Mouse (Mus musculus) kidney, postnatal 10 days (tissue): Measurements from ENCODE around the gene Olfr478.
"Not testable (repeated sequence)": the region's sequence is repeated elsewhere in the genome, so short reads cannot be mapped to it uniquely, and the experiment has no call there.

Source experiments
- DNase-seq: peaks from one replicate; pipeline ENCODE4 v3.0.0; 2021; ENCODE audit warnings: mixed read lengths

Gene Olfr478

DNA sequence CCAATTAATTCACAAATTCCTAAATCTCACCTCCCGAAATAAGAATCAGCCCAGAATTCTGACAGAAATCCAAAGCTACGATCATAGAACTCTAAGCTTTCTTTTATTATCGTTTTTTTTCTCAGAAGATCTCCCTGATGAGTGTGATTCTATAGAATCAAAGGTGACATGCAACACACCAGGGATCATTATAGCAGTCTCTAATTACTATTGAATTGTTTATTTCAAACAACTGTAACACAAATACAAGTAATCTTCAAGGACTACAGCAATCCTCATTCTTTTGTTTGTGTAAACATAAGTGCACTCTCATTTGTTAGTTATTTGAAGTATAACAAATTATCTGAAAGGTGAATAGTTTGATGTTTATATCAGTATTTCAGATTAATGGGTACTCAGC, at the start of gene Olfr478:
Olfr478 (minus strand) TSS at position 101 of the 400 bp plus-strand sequence.
- no peak for DNase-seq

DNA sequence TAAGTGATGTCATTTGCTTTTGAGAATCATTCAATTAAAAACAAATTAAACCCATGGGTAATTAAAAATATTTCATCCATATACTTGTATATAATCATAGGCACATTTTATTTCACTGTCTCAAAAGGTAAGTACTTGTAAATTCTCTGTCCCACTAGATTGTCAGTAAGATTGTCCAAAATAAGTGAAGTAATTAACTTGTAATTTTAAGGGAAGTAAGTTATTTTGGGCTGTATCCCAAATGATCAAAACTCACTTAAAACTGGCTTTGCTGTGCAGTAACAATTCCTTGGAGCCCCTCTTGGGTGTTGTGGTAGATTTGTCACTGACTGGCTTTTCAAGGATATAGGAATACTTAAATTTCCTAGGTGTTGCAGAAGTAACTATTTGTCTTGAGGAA, 45.8 kb upstream of the Olfr478 start, which contains the start of gene Olfr481:
Olfr481 (plus strand) TSS at position 301 of the 400 bp plus-strand sequence.
- no peak for DNase-seq

DNA sequence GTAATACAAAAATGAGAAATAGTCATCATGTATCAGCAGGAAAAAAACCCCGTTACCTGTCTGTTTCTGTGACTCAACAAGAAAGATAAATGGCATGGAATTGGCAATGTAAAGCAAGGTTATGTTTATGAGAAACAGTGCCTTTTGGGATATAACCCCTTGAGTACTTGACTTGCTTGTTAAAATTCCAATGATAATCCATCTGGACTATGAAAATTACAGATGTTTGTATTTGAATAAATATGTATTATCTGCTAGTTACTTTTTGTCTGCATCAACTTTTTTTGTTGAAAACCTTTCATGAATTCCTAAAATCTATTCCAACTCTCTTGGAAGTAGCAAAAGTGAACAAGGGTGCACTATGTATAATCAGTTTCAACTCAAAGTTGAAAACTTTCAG, 33.5 kb upstream of the Olfr478 start, which contains the start of gene Olfr480:
Olfr480 (minus strand) TSS at position 101 of the 400 bp plus-strand sequence.
- DNase-seq: no peak

DNA sequence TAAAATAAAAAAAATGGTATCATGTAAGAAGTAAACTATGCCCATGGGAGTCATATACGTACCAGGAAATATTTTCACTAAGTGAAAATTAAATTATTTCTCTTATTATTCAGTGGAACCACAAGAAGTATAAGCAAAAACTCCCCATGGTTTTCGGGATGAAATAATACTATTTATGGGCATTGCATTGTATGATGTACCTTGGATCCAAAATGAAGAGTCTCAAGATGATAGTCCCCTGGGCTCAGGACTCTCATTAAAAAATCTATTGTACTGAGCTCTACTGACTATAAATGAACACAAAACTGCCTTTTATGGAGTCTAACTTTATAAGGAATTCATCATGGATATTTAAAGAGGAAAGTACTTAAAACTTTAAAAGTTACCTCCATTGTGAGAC, 16.6 kb upstream of the Olfr478 start, which contains the start of gene Olfr479:
Olfr479 (plus strand) TSS at position 301 of the 400 bp plus-strand sequence.
- DNase-seq: no peak

DNA sequence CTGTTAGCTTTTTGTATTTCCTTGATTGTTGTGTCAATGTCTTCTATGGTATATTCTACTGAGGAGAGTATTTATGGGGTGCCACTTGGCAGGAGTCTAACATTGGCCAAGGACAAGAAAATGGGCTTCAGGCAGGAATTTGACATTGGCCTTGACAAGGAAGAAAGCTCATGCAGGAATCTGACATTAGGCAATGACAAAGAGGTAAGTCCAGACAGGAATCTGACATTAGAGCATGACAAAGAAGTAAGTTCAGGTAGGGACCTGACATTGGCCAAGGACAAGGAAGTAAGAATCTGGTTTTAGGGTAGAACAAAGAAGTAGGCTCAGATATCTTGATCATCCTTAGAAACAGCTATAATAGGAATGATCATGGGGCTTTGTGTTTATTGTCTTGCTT, 19.5 kb downstream of the Olfr478 start:
- DNase-seq: not testable (repeated sequence)

DNA sequence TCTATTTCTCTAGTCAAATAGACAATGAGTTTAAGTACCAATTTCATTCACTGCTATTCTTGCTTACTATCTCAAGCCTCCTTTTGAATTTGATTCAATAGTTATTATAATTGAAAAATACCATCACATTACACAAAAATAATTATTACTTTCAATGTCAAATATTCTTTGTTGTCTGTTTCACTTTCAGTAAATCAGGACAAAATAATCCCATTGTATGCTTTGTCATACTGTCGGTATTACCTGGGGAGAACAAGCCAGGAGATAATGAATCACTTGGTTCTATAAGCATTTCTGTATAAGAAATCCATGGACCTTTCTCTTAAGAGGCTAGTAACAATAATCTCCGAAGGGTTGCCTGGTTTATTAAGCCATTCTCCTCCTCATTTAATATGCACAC, 47.4 kb downstream of the Olfr478 start, which contains the start of gene Olfr477:
Olfr477 (plus strand) TSS at position 301 of the 400 bp plus-strand sequence.
- no peak for DNase-seq
